Mouse (Mus musculus): ENCODE data around the gene Gm10024. TPM values are rescaled to one million over a fixed set of nuclear protein-coding genes. Genes with fewer than 3 reads are reported as not detected.
"Not testable (repeated sequence)": the region's sequence is repeated elsewhere in the genome, so short reads cannot be mapped to it uniquely, and the experiment has no call there.

Gm10024 gene
- not detected in 2 replicates for polyA plus RNA-seq (2016; fragmentation: Nextera tagmentation; extraction: Ambion mirVana)

- not testable (repeated sequence) for H3K9me3 ChIP-seq; H3K27ac ChIP-seq (replicated peaks); H3K27me3 ChIP-seq; ATAC-seq (ENCODE audit: low FRiP score, low read depth); H3K36me3 ChIP-seq; H3K4me2 ChIP-seq (replicated peaks); H3K4me3 ChIP-seq; H3K9ac ChIP-seq (replicated peaks); H3K4me1 ChIP-seq
Observed at GRCm38 (mm10) chr10:77711157-77711556, at the start of gene Gm10024. Gene Gm10024, plus strand, starts transcription at chr10:77711457.

- Histone ChIP-seq H3K4me1 (no peaks in the 10 kb centered on the region), H3K27me3 (no peaks in the 10 kb centered on the region), H3K4me3 (no peak overlapping the region), H3K9me3 (no peaks in the 10 kb centered on the region), H3K36me3 (no peaks in the 10 kb centered on the region), H3K4me2 (replicated peaks) (no peak overlapping the region), H3K27ac (replicated peaks) (no peak overlapping the region), H3K9ac (replicated peaks) (no peak overlapping the region)
- no peak for ATAC-seq (ENCODE audit: low FRiP score, low read depth)
- 62% methylated on average over 43 of the region's 43 CpGs for WGBS
Observed at GRCm38 (mm10) chr10:77663949-77664665, 47.1 kb upstream of the Gm10024 start.

GRCm38 (mm10) chr10:77666342-77666741 is 44.9 kb upstream of the Gm10024 start:
- Histone ChIP-seq H3K4me3 (no peak overlapping the region), H3K27me3 (no peaks in the 10 kb centered on the region), H3K4me2 (replicated peaks) (no peak overlapping the region), H3K27ac (replicated peaks) (no peak overlapping the region), H3K9ac (replicated peaks) (no peak overlapping the region), H3K9me3 (no peaks in the 10 kb centered on the region), H3K36me3 (no peaks in the 10 kb centered on the region), H3K4me1 (no peaks in the 10 kb centered on the region)
- ATAC-seq (ENCODE audit: low FRiP score, low read depth) = no peak
- 85% methylated on average over 8 of the region's 8 CpGs for WGBS

GRCm38 (mm10) chr10:77667402-77667801 is 43.9 kb upstream of the Gm10024 start:
- no peaks in the 10 kb centered on the region for H3K27me3 ChIP-seq
- H3K4me2 ChIP-seq (replicated peaks) = no peak overlapping the region
- no peak overlapping the region for H3K4me3 ChIP-seq
- no peak overlapping the region for H3K9ac ChIP-seq (replicated peaks)
- no peak for ATAC-seq (ENCODE audit: low FRiP score, low read depth)
- H3K27ac ChIP-seq (replicated peaks) = no peak overlapping the region
- H3K36me3 ChIP-seq = no peaks in the 10 kb centered on the region
- 89% methylated on average over 4 of the region's 4 CpGs for WGBS
- no peaks in the 10 kb centered on the region for H3K4me1 ChIP-seq
- H3K9me3 ChIP-seq = no peaks in the 10 kb centered on the region

- Histone ChIP-seq H3K9me3 (no peaks in the 10 kb centered on the region), H3K4me2 (replicated peaks) (no peak overlapping the region), H3K4me1 (0 out of 2 replicates have a peak, but pooled peaks cover 6% of the 10 kb centered on the region), H3K36me3 (no peaks in the 10 kb centered on the region), H3K4me3 (no peak overlapping the region), H3K27me3 (peaks cover 3% of the 10 kb centered on the region), H3K9ac (replicated peaks) (no peak overlapping the region), H3K27ac (replicated peaks) (no peak overlapping the region)
- ATAC-seq (ENCODE audit: low FRiP score, low read depth) = no peak
- WGBS = 70% methylated on average over 4 of the region's 4 CpGs
Observed at GRCm38 (mm10) chr10:77670710-77671109, 40.5 kb upstream of the Gm10024 start.

GRCm38 (mm10) chr10:77671519-77671918 is 39.7 kb upstream of the Gm10024 start:
- Histone ChIP-seq H3K9ac (replicated peaks) (no peak overlapping the region), H3K27me3 (peaks cover 11% of the 10 kb centered on the region), H3K4me2 (replicated peaks) (no peak overlapping the region), H3K9me3 (no peaks in the 10 kb centered on the region), H3K27ac (replicated peaks) (no peak overlapping the region), H3K36me3 (no peaks in the 10 kb centered on the region), H3K4me3 (no peak overlapping the region), H3K4me1 (0 out of 2 replicates have a peak, but pooled peaks cover 6% of the 10 kb centered on the region)
- 91% methylated on average over 4 of the region's 4 CpGs for WGBS
- no peak for ATAC-seq (ENCODE audit: low FRiP score, low read depth)

GRCm38 (mm10) chr10:77673765-77674164 is 37.5 kb upstream of the Gm10024 start:
- Histone ChIP-seq H3K4me3 (no peak overlapping the region), H3K9me3 (no peaks in the 10 kb centered on the region), H3K9ac (replicated peaks) (no peak overlapping the region), H3K27ac (replicated peaks) (no peak overlapping the region), H3K4me2 (replicated peaks) (no peak overlapping the region), H3K4me1 (peaks cover 20% of the 10 kb centered on the region), H3K27me3 (peaks cover 33% of the 10 kb centered on the region), H3K36me3 (no peaks in the 10 kb centered on the region)
- WGBS = 59% methylated on average over 13 of the region's 13 CpGs
- ATAC-seq (ENCODE audit: low FRiP score, low read depth) = no peak

- Histone ChIP-seq H3K4me2 (replicated peaks) (peak overlapping the region; percentile 60), H3K4me3 (peak overlapping the region; percentile 29), H3K36me3 (no peaks in the 10 kb centered on the region), H3K4me1 (peaks cover 20% of the 10 kb centered on the region), H3K9ac (replicated peaks) (no peak overlapping the region), H3K9me3 (no peaks in the 10 kb centered on the region), H3K27me3 (peaks cover 41% of the 10 kb centered on the region), H3K27ac (replicated peaks) (0 out of 2 replicates have a peak overlapping the region, but pooled peaks have one; percentile 39)
- under 1% methylated on average over 35 of the region's 35 CpGs for WGBS
- peak; percentile 66 for ATAC-seq (ENCODE audit: low FRiP score, low read depth)
Observed at GRCm38 (mm10) chr10:77677562-77677961, 33.7 kb upstream of the Gm10024 start.

- peaks cover 15% of the 10 kb centered on the region for H3K4me1 ChIP-seq
- no peak overlapping the region for H3K27ac ChIP-seq (replicated peaks)
- H3K9ac ChIP-seq (replicated peaks) = no peak overlapping the region
- H3K36me3 ChIP-seq = no peaks in the 10 kb centered on the region
- no peak overlapping the region for H3K4me3 ChIP-seq
- no peaks in the 10 kb centered on the region for H3K9me3 ChIP-seq
- no peak for ATAC-seq (ENCODE audit: low FRiP score, low read depth)
- H3K27me3 ChIP-seq = peaks cover 51% of the 10 kb centered on the region
- 81% methylated on average over 7 of the region's 7 CpGs for WGBS
- no peak overlapping the region for H3K4me2 ChIP-seq (replicated peaks)
Observed at GRCm38 (mm10) chr10:77682994-77683393, 28.3 kb upstream of the Gm10024 start.

GRCm38 (mm10) chr10:77684181-77684580 is 27.1 kb upstream of the Gm10024 start:
- Histone ChIP-seq H3K9ac (replicated peaks) (no peak overlapping the region), H3K36me3 (no peaks in the 10 kb centered on the region), H3K27me3 (peaks cover 51% of the 10 kb centered on the region), H3K4me1 (peaks cover 12% of the 10 kb centered on the region; the same call in 1 of the 2 replicates), H3K4me3 (no peak overlapping the region), H3K4me2 (replicated peaks) (no peak overlapping the region), H3K9me3 (no peaks in the 10 kb centered on the region), H3K27ac (replicated peaks) (no peak overlapping the region)
- 37% methylated on average over 8 of the region's 8 CpGs for WGBS
- no peak for ATAC-seq (ENCODE audit: low FRiP score, low read depth)

- WGBS = 8% methylated on average over 20 of the region's 22 CpGs
- Histone ChIP-seq H3K9me3 (no peaks in the 10 kb centered on the region), H3K27me3 (peaks cover 46% of the 10 kb centered on the region), H3K4me3 (no peak within 1 kb of the TSS), H3K27ac (replicated peaks) (no peak within 1 kb of the TSS), H3K4me1 (peaks cover 20% of the 10 kb centered on the region), H3K36me3 (no peaks in the 10 kb centered on the region), H3K9ac (replicated peaks) (no peak within 1 kb of the TSS), H3K4me2 (replicated peaks) (no peak within 1 kb of the TSS)
- ATAC-seq (ENCODE audit: low FRiP score, low read depth) = no peak
Observed at GRCm38 (mm10) chr10:77685895-77686664, 25.2 kb upstream of the Gm10024 start, which contains the start of gene Tspear. Gene Tspear, plus strand, starts transcription at chr10:77686569.

- WGBS = 31% methylated on average over 10 of the region's 10 CpGs
- Histone ChIP-seq H3K9me3 (no peaks in the 10 kb centered on the region), H3K4me3 (no peak overlapping the region), H3K9ac (replicated peaks) (no peak overlapping the region), H3K27ac (replicated peaks) (no peak overlapping the region), H3K36me3 (no peaks in the 10 kb centered on the region), H3K27me3 (peaks cover 46% of the 10 kb centered on the region), H3K4me1 (peaks cover 20% of the 10 kb centered on the region), H3K4me2 (replicated peaks) (no peak overlapping the region)
- no peak for ATAC-seq (ENCODE audit: low FRiP score, low read depth)
Observed at GRCm38 (mm10) chr10:77687021-77687420, 24.2 kb upstream of the Gm10024 start.

All from midbrain, embryonic 12.5 days (tissue).